Mouse (Mus musculus) ES-E14 (cell line): ENCODE measurements around the gene Tnrc6c. TPM values are rescaled to one million over a fixed set of nuclear protein-coding genes. Genes with fewer than 3 reads are reported as not detected.

Experiments
- DNase-seq: peaks from one replicate; pipeline ENCODE4 v3.0.0-alpha.2; 2013; ENCODE audit warnings: low read depth, low spot score
- H3K27ac ChIP-seq: 2 replicates; pipeline ENCODE4 v1.5.1; 2012; ENCODE audit warnings: low read depth, mild to moderate bottlenecking, low read length, moderate library complexity, mixed read lengths; ENCODE audit not compliant: poor library complexity, insufficient read depth, severe bottlenecking
- H3K36me3 ChIP-seq: 2 replicates; pipeline ENCODE4 v1.6.1; 2012; ENCODE audit warnings: mild to moderate bottlenecking, low read length, moderate library complexity, mixed read lengths; ENCODE audit not compliant: control insufficient read depth, poor library complexity, insufficient read depth, severe bottlenecking
- H3K4me1 ChIP-seq, 2 experiments: fragments of 150-350 bp in 1 of 2; sonication (generic) in 1 of 2; 2 replicates each; pipeline ENCODE4 v1.6.1; 2012; ENCODE audit warnings: low read length in 2 of 2, mild to moderate bottlenecking in 1 of 2, mixed read lengths in 1 of 2; ENCODE audit not compliant: control insufficient read depth in 2 of 2, insufficient read depth in 2 of 2, poor library complexity in 1 of 2
- H3K4me3 ChIP-seq, 2 experiments: fragments of 150-350 bp in 1 of 2; sonication (generic) in 1 of 2; 2 replicates each; pipeline ENCODE4 v1.5.1; 2012; ENCODE audit warnings: low read length in 2 of 2, low read depth in 1 of 2, mild to moderate bottlenecking in 1 of 2, mixed read lengths in 1 of 2; ENCODE audit not compliant: insufficient read depth in 1 of 2, poor library complexity in 1 of 2, severe bottlenecking in 1 of 2
- H3K9ac ChIP-seq: 2 replicates; pipeline ENCODE4 v1.6.1; 2012; ENCODE audit warnings: low read depth, mild to moderate bottlenecking, low read length, mixed read lengths; ENCODE audit not compliant: poor library complexity, insufficient read depth, severe bottlenecking
- H3K9me3 ChIP-seq: fragments of 150-350 bp; sonication (generic); 2 replicates; pipeline ENCODE4 v1.6.1; 2012; ENCODE audit warnings: low read depth, mild to moderate bottlenecking, low read length; ENCODE audit not compliant: control insufficient read depth, insufficient read depth
- CHD2 ChIP-seq: IDR thresholded peaks from 2 replicates; pipeline ENCODE4 v1.6.1; 2014; ENCODE audit warnings: mild to moderate bottlenecking, low read depth, low read length, inconsistent platforms
- HCFC1 ChIP-seq: IDR thresholded peaks from 2 replicates; pipeline ENCODE4 v1.6.1; 2012; ENCODE audit warnings: low read length, inconsistent platforms, borderline replicate concordance; ENCODE audit not compliant: insufficient read depth
- MAFK ChIP-seq: IDR thresholded peaks from 2 replicates; pipeline ENCODE4 v1.6.1; 2014; ENCODE audit warnings: mild to moderate bottlenecking, low read depth, low read length, inconsistent platforms; ENCODE audit not compliant: insufficient read depth
- ZC3H11A ChIP-seq: IDR thresholded peaks from 2 replicates; pipeline ENCODE4 v1.6.1; 2012; ENCODE audit warnings: low read depth, mild to moderate bottlenecking, inconsistent platforms, low read length, borderline replicate concordance
- ZNF384 ChIP-seq: IDR thresholded peaks from 2 replicates; pipeline ENCODE4 v1.6.1; 2012; ENCODE audit warnings: low read depth, low read length, inconsistent platforms
- in situ Hi-C, 2 experiments: fragments of 600-800 bp; cut with MboI; formaldehyde crosslinking; loops; one replicate each; pipeline ENCODE4 v1.15.1; 2025; ENCODE audit warnings: low sequenced_read_pairs in 2 of 2, inconsistent platforms in 1 of 2; ENCODE audit not compliant: unreplicated experiment in 2 of 2
- total RNA-seq: library from RNA; depleted of rRNA; stranded (reverse); fragments of 300-350 nt; gene quantifications from 2 replicates; pipeline ENCODE4 v1.2.3, GENCODE M21; 2012

Gene Tnrc6c
- total RNA-seq, 1 experiment = 21.5 TPM

GRCm38 (mm10) chr11:117781993-117782704, 128.1 kb downstream of the Tnrc6c start, which contains the start of the genes Tmc8 and Tmc6:
Tmc8 (plus strand) TSS chr11:117782076.
Tmc6 (minus strand) TSS chr11:117782198.
- TF ChIP-seq ZC3H11A (no peak), HCFC1 (no peak), ZNF384 (no peak), CHD2 (no peak), MAFK (no peak)
- Histone ChIP-seq H3K9ac (peak within 1 kb of the TSS; percentile 70), H3K27ac (peak within 1 kb of the TSS; percentile 69), H3K36me3 (peaks cover 9% of the 10 kb centered on the region; the same call in 1 of the 2 replicates), H3K4me3 (peak within 1 kb of the TSS; percentile 73 to 78), H3K4me1 (peaks cover 8 to 33% of the 10 kb centered on the region in 2 experiments; a peak in 3 of 4 replicates), H3K9me3 (no peaks in the 10 kb centered on the region)
- DNase-seq = no peak
- in situ Hi-C loops = no loop called here

DNA sequence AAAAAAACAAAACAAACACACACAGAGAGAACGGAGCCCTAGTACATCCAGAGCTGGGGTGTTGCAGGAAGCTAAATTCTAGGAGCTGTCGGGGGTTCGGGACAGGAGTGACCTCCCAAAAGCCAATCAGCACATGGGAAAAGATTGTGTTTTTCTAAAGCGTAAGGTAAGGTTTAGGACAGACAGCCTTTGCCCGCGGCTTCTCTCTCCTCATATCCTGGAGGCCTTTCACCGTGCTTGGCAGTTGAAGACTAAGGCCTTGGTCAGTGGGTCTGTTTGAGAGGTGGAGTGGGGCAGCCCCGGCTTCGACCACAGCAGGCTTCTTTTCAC, 128.6 kb downstream of the Tnrc6c start:
- in situ Hi-C loops = no loop called here
- peak overlapping the region; percentile 41 to 78 for H3K4me3 ChIP-seq
- H3K4me1 ChIP-seq = peaks cover 8 to 33% of the 10 kb centered on the region in 2 experiments; a peak in 3 of 4 replicates
- no peak overlapping the region for H3K27ac ChIP-seq
- H3K36me3 ChIP-seq = peaks cover 5% of the 10 kb centered on the region; the same call in 1 of the 2 replicates
- TF ChIP-seq CHD2 (no peak), ZNF384 (no peak), ZC3H11A (no peak), HCFC1 (no peak), MAFK (no peak)
- peak overlapping the region; percentile 64 for H3K9ac ChIP-seq
- DNase-seq = no peak
- H3K9me3 ChIP-seq = no peaks in the 10 kb centered on the region

- peak overlapping the region; percentile 64 for H3K9ac ChIP-seq
- TF ChIP-seq HCFC1 (no peak), MAFK (no peak), ZNF384 (no peak), ZC3H11A (no peak), CHD2 (no peak)
- no peak overlapping the region for H3K27ac ChIP-seq
- H3K36me3 ChIP-seq = peaks cover 2% of the 10 kb centered on the region; the same call in 1 of the 2 replicates
- in situ Hi-C loops = no loop called here
- H3K9me3 ChIP-seq = no peaks in the 10 kb centered on the region
- peaks cover 8 to 33% of the 10 kb centered on the region in 2 experiments; a peak in 3 of 4 replicates for H3K4me1 ChIP-seq
- DNase-seq = no peak
- H3K4me3 ChIP-seq = peak overlapping the region; percentile 51 to 78
These were observed 129.0 kb downstream of the Tnrc6c start for GRCm38 (mm10) chr11:117783089-117783488.

- Histone ChIP-seq H3K27ac (no peak overlapping the region), H3K4me3 (peak overlapping the region; percentile 51 to 78), H3K9ac (peak overlapping the region; percentile 56; the same call in 1 of the 2 replicates), H3K9me3 (no peaks in the 10 kb centered on the region), H3K36me3 (no peaks in the 10 kb centered on the region), H3K4me1 (peaks cover 8 to 29% of the 10 kb centered on the region in 2 experiments; a peak in 3 of 4 replicates)
- no peak for DNase-seq
- TF ChIP-seq HCFC1 (no peak), ZC3H11A (no peak), ZNF384 (no peak), CHD2 (no peak), MAFK (no peak)
- in situ Hi-C loops = no loop called here
These were observed 129.7 kb downstream of the Tnrc6c start for GRCm38 (mm10) chr11:117783683-117784309.
